Mouse (Mus musculus) gastrocnemius, adult 18-20 months (tissue): Measurements from ENCODE around the gene Adamts9. TPM values are rescaled to one million over a fixed set of nuclear protein-coding genes. Genes with fewer than 3 reads are reported as not detected.

Experiments used
- DNase-seq: peaks from one replicate; pipeline ENCODE4 v3.0.0; 2021; ENCODE audit warnings: low spot score
- long read RNA-seq, 2 experiments: library from polyadenylated mRNA; stranded (forward); transcript quantifications; one replicate each; pipeline ENCODE4 v2.0.0; 2021
- total RNA-seq, 2 experiments: library from RNA; stranded (reverse); gene quantifications; 2 replicates each; pipeline ENCODE4 v1.2.3; 2021

Gene Adamts9
- total RNA-seq: 1 to 10 TPM; 3.9 to 4.5 TPM
- long read RNA-seq, experiment 1, full-length matches to known transcripts: 1 of 4 reads
- long read RNA-seq, experiment 1, partial matches to known transcripts: 1 of 4 reads
- long read RNA-seq, experiment 1, other reads (novel, unspliced or antisense): 2 of 4 reads
- long read RNA-seq, experiment 2, partial matches to known transcripts: 2 of 2 reads
- long read RNA-seq, experiment 2, other reads (novel, unspliced or antisense): 0 of 2 reads

DNA sequence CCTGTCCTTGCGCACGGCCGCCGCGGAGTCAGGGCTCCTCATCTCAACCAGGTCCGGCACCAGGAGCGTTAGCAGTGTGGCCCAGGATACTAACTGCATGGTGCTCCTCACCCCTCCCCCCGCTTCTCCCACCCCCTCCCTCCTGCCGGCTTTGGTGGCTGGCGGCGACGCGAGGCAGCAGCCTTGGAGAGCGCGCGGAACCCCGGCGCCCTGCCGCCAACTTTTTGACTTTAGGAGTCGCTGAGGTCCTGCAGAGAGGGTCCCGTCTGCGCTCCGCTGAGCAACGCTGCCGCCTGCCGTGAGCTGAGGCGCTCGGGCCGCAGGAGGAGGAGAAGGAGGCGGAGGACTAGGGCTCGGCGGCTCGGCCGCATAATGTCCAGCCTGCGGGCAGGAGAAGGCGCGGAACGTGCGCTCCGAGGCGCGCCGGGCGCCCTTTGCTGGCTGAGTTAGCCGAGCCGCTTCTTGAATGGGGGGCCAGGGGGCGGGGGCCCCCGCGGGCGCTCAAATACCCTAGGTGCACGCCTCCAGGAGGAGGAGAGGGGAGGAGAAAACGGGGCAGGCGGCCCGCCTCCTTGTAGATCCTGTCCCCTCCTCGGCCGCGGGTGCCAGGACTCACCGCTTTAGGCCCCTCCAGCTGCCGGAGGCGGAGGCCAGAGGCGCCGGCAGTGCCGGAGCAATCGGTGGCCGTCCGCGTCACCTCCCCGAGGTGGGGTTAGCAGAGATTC lies at the start of gene Adamts9:
Gene Adamts9 (minus strand): TSS at position 436 of the 725 bp plus-strand sequence.
- peak; percentile 87 for DNase-seq

DNA sequence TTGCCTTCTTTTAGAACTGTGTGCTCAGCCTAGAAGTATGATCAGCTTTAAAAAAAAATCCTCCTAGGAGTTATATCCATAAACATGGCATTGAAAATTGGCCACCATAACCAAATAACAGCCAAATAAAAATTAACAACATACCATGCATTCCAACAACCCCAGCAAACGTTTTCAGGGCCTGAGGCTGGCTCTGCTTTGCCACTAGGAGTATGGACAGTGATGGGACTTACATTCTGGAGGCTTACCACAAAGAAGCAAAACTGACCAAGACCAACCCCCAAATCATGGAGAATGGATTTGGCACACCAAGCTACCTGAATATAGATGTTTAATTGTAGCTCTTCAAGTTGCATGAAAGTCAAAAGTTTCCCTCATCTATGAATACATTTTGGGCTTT lies 48.3 kb upstream of the Adamts9 start:
- DNase-seq: no peak

DNA sequence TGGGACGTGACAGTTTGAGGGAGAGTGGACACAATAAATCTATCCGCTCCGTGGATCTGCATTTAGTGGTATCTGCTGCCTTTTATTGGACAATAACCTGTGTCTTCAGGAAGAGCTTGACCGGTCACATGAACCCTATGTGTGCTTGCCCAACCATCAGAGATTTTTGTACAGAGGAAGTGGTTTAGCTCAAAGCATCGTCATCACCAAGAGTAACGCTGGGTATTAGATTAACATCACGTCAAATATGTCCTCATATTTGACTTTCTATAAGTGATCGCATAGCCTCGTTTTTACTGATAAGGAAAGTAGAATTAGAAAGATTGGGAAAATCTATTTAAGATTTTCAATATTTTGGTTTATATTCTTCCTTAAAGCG lies 45.3 kb upstream of the Adamts9 start:
- DNase-seq: no peak

DNA sequence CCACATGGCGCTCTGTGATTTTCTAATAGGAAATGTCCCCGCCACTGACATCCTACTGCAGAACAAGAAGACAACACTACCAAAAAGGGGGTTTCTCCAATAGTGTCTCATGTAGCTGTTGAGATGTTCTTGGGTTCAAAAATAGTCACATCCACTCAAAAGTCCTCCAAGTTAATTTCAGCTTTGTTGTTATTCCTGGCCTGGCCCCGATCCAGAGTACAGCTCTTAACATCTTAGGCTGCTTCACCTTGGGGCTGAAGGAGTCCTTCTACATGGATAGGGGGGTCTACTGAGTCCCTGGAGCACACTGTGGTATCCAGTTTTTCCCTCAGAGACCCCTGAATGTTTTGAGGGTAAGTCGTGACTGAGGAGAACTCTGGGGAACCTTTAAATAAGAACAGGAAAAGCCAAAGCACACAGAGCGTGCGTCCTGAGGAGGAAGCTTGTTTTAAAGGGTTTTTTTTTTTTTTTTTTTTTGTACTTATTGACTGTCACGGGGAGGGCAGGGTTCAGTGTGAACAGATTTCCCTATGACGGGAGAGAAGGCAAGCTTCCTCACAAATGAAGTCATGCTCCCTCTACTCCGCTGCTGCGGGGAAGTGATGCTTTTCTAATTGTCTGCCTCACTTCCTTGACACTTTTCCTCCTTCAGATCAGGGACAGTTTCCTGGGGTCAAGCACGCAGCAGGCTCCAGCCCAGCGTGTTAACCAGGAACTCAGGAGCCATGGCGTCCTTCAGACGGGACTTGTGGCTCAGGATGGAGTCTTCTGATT lies 44.7 kb upstream of the Adamts9 start:
- DNase-seq: no peak

DNA sequence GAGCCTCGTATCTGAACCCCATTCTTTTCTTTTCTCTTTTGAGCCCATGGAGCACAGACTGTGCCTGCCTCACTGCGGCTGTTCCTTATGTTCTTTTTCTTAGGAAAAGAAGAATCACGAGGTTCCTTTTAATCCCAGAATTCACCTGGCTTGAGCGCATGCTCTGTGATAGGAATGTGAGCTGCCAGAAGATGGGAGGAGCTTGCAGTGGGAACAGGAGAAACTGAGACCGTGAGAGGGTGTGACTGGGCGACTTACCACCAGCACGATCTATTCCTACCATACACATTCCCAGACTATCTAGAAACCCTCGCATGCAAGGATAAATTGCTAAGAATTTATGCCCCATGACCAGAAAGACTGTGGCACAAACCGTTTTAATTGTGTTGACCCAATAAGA lies 44.1 kb upstream of the Adamts9 start:
- DNase-seq: no peak

DNA sequence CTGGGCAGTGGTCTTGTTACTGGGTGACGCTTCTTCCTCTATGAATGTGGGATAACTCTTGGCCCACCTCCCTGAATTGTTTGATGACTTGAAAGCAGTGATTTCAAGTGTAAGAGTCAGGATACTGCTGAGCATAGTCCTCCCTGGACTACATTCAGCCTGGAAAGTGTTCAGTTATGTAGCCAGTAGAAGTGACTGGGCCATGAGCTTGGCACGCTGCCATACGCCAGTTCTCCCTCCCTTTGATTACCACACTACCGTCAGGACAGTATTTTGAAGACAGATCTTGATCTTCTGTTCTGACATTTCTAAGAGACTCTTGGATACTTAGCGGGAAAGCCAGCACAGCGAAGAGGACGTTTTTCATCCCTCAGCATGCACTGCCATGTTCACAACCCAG lies 40.1 kb upstream of the Adamts9 start:
- DNase-seq: no peak

DNA sequence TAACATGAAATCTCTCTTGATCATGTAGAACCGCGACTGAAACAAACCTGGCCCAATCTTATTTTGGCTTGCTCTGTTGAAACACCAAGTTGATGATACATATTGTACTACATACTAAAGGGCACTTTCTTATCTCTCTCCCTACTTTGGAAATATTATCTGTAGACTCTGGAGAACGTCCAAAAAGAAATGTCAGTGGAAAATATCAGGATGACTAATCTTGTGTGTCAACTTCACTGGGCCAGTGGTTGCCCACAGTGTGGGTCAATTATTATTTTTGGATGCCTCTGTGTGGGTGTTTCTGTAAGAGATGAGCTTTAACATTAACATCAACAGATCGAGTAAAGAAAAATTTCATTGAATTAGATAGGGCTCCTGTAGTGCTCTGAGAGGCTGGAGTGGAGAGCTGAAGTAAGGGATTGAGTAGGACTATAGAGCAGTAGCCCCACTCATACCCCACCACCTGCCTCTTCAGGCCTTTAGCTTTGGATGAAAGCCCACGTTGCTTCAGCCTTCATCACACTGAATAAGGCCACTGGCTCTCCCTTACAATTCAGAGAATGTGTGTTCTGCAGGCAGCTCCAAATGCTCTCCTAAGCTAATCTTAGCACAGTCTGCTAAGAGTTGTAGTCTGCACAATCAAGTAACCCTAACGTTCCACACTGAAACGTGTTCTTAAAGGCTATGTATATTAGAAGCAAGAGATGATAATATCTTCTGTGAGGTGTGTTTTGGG lies 38.3 kb upstream of the Adamts9 start:
- DNase-seq: no peak

DNA sequence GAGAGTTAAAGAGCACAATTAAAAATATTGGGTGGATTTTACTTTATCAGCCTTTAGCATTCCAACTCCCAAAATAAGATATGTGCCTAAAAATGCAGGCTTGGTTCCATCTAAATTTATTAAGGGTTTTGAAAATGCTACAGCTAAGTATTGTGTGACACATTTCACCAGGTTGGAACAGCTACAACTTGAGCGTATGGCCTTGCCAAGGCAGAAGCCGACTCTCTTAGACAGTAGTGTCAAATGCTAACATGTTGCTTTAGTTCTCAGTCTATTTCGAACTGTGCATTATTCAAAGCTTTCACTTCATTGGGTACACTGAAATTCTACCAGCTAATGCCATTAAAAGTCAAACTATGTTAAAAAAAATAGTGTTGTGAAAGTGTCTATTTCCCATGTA lies 30.0 kb upstream of the Adamts9 start:
- no peak for DNase-seq

DNA sequence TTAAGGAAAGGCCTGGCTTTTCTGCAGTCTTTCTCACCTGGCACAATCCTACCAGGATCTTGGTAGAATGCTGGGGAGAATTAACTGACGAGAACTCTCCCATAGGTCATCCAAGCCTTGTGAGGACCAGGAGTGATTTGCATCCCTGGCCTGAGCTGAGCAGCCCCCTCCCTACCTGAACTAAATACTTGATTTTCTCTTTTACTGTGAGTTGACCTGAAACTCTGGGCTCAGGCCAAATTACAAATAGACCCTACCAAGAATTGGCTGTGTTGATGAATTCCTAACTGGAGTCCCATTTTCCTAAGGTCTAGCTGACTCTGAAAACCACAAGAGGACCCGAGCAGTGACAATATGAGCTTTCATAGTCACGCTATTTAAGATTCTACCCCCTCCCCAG lies 25.4 kb upstream of the Adamts9 start:
- no peak for DNase-seq

DNA sequence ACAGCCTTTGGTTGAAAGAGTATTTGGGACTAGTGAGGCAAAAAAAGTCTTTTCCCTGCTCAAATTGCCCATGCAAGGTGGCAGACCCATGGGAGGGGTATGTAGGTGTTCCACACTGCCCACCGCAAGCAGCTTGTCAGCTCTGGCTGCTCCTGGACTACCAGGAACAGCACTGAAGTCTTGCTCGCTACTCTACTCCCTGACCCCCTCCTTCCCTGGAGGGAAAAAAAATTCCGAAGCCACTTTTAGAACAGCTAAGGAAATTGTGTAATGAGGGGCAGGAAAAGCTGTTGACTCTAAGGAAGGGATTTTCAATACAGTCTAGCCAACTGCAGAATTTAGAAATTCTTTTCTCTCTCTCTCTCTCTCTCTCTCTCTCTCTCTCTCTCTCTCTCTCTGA lies 24.9 kb upstream of the Adamts9 start:
- peak; percentile 34 for DNase-seq

DNA sequence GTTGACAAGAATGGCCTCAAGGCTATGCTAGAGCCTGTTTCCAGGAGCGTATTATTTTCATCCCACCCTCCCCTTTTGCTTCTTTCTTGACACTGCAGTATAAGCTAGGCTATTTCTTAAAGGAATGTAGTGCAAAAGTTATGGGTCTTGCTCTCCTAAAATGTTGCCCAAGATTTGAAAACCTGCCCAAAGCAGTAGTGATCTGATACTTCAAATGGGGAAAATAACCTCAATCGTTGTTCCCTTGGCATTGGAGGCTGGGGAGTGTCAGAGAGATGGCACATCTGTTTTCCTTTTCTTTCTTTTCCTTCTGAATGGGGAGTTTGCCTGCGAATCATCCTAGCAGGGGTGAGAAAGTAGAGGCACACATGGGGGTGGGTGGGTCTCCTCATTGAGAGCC lies 19.7 kb upstream of the Adamts9 start:
- DNase-seq: no peak

DNA sequence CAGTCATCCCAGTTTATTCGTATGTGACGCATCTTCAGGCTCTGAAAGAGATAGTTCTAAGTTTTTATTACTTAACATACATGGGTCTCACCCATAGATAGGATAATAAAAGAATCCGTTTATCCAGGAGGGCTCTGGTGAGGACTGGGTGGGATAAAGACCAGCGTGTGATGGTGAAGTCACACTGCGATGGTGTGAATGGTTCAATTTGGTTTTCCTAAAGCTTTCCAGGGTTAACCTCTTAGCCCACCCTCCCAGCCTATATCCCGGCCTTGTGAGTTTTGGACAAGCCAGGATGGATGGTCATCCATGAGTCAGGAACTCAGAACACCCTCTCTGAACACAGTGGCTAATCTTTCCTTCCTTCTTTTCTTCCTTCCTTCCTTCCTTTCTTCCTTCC lies 17.7 kb upstream of the Adamts9 start:
- DNase-seq: no peak

DNA sequence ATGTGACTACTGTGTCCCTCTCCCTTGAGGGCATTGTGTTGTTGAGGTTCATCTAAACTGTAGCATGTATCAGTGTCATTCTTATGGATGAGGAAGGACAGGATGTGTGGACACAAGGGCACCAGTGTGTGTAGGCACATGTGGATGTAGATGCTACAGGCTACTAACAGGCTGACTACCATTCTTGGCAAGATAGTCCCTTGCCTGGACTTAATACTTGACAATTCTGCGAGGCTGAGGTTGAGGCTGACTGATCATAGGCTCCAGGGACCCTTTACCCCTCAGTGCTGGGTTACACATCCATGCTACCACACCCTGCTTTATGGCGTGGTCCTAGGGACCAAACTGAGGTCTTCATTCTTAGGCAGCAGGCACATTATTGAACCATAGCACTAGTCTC lies 16.1 kb upstream of the Adamts9 start:
- DNase-seq: no peak

DNA sequence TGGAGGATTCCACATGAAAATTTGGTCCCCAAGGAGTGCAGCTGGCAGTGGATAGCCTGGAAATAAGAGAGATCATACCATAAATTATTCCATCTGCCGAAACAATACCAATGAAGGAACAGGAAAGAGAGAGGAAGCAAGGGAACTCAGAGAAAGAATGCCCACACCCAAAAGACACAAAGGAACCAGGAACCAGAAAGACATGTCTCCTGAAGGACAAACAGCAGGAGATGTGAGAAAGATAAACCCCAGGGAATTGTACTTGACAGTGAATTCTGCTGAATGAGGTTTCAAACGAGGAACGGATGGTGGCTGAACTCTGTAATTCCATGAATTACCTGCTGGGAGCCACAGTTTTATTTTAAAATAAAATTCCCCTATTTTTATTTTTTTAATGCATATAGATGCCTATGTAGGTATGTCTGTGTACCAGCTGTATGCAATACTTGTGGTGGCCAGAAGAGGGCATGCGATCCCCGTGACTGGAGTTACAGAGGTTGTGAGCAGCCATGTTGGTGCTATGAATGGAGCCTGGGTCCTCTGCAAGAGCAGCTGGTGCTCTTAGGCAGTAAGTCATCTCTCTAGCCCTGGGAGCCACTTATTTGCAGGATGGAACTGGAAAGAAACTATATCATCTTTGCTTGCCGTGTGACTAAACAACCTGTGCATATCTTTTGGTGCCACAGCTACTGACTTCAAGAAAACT lies 4.2 kb upstream of the Adamts9 start:
- DNase-seq: no peak

DNA sequence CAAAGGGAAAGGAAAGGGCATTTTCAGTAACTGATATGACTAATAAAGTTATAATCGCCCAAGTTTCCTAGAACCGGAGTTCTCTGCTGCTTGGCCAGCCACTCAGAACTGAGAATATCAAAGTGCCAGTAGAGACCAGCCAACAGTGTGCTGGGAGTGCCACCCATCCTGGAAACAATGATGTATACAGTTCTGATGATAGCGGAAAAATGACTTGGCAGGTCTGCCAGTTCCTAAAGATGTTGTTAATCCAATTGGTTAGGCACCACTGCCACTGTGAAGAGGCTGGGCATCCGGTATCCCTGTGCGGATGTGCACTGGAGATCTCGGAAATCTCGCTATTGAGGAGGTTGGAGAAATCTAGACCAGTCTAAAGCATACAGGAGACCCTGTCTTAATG lies 1.4 kb upstream of the Adamts9 start:
- DNase-seq: no peak

DNA sequence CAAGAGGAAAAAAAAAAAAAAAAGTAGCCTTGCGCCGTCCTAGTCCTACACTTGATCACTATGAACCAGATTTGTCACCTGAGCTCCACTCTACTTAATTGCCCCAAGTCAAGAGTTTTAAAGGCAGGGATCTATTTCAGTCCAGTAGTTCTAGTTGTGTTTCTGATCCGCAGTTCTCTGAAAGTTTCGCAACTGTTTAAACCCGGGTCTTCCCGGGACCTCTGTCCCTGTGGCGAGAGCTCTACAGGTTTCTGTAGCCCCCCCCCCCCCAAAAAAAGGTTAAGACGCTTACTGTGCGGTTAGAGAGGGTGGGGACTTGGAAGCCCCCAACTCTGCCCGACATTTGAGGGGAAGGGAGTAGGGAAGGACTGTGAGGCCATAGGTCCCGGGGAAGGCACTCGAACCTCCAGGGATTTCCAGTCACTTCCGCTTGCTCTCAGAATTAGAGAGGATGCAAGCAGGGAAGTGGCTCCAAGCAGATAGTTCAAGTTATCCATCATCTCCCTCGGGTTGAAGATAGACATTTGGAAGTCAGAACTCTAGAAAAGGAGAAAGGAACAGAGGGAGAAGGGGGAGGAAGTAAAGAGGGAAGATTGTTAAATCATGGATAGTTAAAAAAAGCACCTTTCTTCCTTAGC lies 875 bp upstream of the Adamts9 start:
- no peak for DNase-seq

DNA sequence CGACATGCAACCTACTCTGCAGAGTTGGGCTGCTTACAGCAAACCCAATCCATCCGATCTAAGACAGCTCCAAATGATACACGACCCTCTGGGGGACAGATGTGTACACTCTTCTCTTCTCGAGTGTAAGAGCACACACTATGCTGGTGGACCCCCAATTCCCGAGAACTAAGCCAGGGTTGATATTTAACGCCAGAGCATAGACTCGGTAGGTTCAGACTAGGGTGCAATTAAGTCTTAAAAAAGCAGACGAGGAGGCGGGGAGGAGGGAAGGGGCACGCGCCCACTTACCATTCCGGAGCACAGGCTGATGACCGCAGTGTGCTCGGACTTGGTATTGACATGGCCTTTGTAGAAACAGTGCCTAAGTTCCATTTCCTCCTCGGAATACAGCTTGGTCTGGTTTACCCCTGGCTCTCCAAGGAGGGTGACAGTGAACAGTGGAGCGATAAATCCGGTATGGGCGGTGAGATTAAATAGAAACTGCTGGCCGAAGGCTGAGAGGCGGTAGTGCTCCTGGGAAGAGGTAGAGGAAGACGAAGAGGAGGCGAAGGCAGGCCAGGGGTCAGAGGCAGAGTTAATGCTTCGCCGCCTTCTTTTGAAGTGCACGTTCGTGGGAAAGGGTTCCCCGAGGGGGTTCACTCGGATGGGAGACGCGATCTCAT lies 1.4 kb downstream of the Adamts9 start:
- DNase-seq: peak; percentile 17

DNA sequence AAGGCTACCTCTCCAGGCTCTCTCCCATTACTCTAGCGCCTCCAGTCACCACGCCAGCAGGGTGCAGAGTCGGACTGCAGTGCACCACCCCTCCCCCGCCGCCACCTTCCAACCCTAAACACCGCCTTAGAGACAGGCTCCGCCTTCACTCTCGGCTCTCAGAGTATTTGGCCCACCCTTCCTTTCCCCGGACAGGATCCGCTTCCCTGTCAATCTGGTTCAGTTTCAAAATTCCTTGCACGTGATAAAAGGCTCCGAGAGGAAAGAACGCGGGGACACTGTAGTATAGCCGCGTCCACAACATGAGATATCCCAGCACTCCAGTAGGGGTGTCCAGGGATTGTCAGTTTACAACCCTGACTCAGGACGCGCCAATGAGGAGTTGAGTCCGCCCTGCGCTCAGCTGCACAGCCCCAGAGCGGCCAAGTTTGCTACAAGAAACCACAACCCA lies 2.0 kb downstream of the Adamts9 start:
- DNase-seq: peak; percentile 91

DNA sequence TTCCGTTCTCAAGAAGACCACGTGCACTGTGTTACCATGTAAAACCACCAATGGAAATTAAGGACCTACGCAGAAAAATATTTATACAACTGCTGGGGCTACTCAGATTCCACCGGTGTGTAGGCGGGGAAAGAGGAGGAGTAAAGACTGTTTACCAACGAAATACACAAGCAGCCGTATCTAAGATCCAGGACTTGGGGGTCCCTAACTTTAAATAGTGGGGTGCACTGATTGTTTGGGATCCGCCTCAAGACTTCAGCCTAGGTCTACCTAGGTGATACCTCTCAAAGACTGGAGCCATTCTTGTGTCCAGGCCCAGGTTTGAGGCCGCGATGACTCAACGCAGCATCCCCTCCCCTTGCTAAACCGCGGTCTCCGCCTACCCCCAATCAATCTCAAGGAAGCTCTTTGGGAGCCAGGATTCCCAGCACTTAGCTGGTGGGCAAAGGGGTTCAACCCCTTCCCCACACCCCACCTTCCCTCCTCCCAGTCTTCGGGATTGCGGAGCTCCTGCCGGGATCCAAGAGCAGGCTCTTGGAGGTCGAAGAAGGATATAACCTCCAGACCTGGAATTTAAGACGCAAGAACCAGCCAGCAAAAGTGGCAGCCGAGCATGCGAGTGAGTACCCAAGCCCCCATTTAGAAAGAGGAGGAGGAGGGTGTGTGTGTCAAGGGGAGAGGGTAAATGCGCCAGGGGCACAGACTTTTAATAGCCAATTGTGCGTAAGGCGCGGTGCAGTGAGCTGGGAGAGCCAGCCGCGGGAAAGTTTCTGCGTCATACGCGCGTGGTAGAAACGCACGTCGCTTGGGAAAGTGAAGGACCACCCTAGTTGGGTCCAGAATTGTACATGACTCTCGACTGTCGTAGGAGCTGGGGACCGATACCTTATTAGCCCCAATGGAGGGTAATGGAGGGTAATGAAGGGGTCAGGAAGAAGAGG lies 2.8 kb downstream of the Adamts9 start:
- DNase-seq: peak; percentile 49
